Mouse (Mus musculus) G1E (cell line): ENCODE measurements around the gene Slc38a2.

Experiments used
- CTCF ChIP-seq: IDR thresholded peaks from 2 replicates; pipeline ENCODE4 v1.5.1; 2012; ENCODE audit warnings: low read depth, low read length, inconsistent platforms, mixed read lengths
- POLR2AphosphoS5 ChIP-seq: IDR thresholded peaks from 2 replicates; pipeline ENCODE4 v1.6.1; 2012; ENCODE audit warnings: low read depth, low read length, inconsistent platforms; ENCODE audit not compliant: insufficient replicate concordance

- no peak for TF ChIP-seq POLR2AphosphoS5
- no peak for TF ChIP-seq CTCF
These were observed 47.0 kb downstream of the Slc38a2 start for GRCm38 (mm10) chr15:96652531-96652930.
